Mouse (Mus musculus): ENCODE results near the gene Atf7ip.

DNA sequence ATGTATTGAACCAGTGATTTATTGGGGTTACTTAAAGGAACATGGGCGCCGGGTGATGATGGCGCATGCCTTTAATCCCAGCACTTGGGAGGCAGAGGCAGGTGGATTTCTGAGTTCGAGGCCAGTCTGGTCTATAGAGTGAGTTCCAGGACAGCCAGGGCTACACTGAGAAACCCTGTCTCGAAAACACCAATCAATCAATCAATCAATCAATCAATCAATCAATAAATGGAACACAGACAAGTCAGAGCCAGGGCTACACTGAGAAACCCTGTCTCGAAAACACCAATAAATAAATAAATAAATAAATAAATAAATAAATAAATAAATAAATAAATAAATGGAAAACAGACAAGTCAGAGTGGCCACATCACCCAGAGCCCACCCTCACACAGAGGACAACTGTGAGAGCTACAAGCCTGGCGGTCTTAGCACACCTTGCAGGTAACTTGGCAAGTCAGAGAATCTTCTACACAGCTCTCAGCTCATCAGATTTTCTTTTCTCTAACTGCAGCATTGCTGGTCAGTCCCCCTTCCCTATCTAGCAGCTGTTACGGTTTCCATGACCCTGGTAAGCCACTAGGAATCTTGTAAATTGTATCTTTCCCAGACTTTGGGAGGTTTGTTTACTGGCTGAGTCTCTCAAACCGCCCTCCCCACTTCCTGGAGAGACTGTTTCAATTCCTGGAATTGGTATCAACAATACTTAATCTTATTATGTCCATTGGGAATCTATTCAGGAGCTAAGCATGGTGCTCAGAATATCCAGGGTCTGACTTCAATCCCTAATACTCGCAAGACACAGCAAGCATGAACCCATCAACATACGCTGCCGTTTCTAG lies 11.8 kb upstream of the Atf7ip start:
- no peak for TF ChIP-seq CTCF (IDR thresholded peaks at IDR 0.05; ENCODE audit: insufficient read depth, low read depth, low read length)
- no peak for TF ChIP-seq POLR2A (IDR thresholded peaks at IDR 0.05; ENCODE audit: insufficient read depth, low read depth, low read length)
